Mouse (Mus musculus) liver, embryonic 15.5 days (tissue): ENCODE data around the gene Dapk2. TPM values are rescaled to one million over a fixed set of nuclear protein-coding genes. Genes with fewer than 3 reads are reported as not detected.

Experiments used
- ATAC-seq: fragments of 200-750 bp; cut with Nextera tagmentation; 2 replicates; pipeline ENCODE4 v1.8.0; 2017; ENCODE audit warnings: moderate number of reproducible peaks, mild to moderate bottlenecking, moderate library complexity; ENCODE audit not compliant: insufficient read depth
- H3K27ac ChIP-seq: fragments of 300-500 bp; sonication (generic); replicated peaks from 2 replicates; pipeline ENCODE4 v1.5.1; 2015; ENCODE audit warnings: mild to moderate bottlenecking, inconsistent platforms
- H3K27me3 ChIP-seq: fragments of 300-500 bp; sonication (generic); 2 replicates; pipeline ENCODE4 v1.6.1; 2015; ENCODE audit warnings: mild to moderate bottlenecking, inconsistent platforms
- H3K36me3 ChIP-seq: fragments of 300-500 bp; sonication (generic); replicated peaks from 2 replicates; pipeline ENCODE4 v1.6.1; 2015; ENCODE audit warnings: moderate library complexity, mild to moderate bottlenecking, inconsistent platforms
- H3K4me1 ChIP-seq: fragments of 300-500 bp; sonication (generic); replicated peaks from 2 replicates; pipeline ENCODE4 v1.6.1; 2015; ENCODE audit warnings: inconsistent platforms
- H3K4me2 ChIP-seq: fragments of 300-500 bp; sonication (generic); 2 replicates; pipeline ENCODE4 v1.6.1; 2015; ENCODE audit warnings: moderate library complexity, mild to moderate bottlenecking, inconsistent platforms
- H3K4me3 ChIP-seq: fragments of 300-500 bp; sonication (generic); replicated peaks from 2 replicates; pipeline ENCODE4 v1.5.1; 2015; ENCODE audit warnings: mild to moderate bottlenecking, inconsistent platforms
- H3K9ac ChIP-seq: fragments of 300-500 bp; sonication (generic); 2 replicates; pipeline ENCODE4 v1.6.1; 2015; ENCODE audit warnings: moderate library complexity, mild to moderate bottlenecking, inconsistent platforms
- H3K9me3 ChIP-seq: fragments of 300-500 bp; sonication (generic); replicated peaks from 2 replicates; pipeline ENCODE4 v1.6.1; 2016; ENCODE audit warnings: inconsistent platforms
- WGBS: fragments of 180-500 bp; shearing (Covaris S2); methylation state at CpG from one replicate; pipeline ENCODE4 v1.1.7; 2015; ENCODE audit warnings: mixed read lengths; ENCODE audit not compliant: insufficient replicate concordance; 5-methylcytosine and 5-hydroxymethylcytosine counted together
- polyA plus RNA-seq: library from polyadenylated mRNA; unstranded; fragments of >200 nt; fragmentation: Nextera tagmentation; extraction: Ambion mirVana; gene quantifications from 2 replicates; pipeline ENCODE4 v1.2.1, GENCODE M21; 2015

Gene Dapk2
- polyA plus RNA-seq, 1 experiment from 2014 or later, result 33.9 TPM

DNA sequence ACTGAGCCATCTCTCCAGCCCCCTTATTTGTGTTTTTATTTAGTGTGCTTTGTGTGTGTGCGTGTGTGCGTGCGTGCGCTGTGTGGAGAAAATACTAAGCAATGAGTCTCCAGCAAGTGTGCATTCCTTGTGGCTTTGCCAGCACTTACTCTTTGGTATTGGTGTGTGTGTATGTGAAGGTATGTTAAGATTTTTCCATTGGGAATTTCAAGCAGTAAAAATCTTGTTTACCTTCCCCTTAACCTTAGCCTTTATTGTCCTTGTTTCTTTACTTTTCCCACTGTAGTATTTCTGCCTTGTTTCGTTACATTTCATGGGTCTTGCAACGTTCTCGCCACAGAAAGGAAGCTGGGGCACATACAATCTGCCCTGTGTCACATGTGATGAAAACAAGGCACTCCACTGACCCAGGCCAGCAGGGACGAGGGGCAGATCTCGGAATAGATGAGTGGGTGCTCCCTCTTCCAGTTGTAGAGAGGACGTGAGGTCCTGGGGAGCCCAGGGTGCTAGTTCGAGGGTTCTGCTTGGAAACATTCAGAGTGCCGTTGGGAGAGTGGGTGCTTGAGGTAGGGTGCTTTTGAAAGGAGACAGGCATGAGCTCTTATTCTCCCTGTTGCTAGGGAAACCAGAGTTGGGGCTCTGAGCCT is 13.4 kb downstream of the Dapk2 start:
- Histone ChIP-seq H3K4me2 (no peak overlapping the region), H3K36me3 (peaks cover 41% of the 10 kb centered on the region), H3K9ac (no peak overlapping the region), H3K4me1 (peaks cover 76% of the 10 kb centered on the region), H3K9me3 (no peaks in the 10 kb centered on the region), H3K27ac (no peak overlapping the region), H3K27me3 (no peaks in the 10 kb centered on the region), H3K4me3 (no peak overlapping the region)
- no peak for ATAC-seq
- 79% methylated on average over 12 of the region's 12 CpGs for WGBS

DNA sequence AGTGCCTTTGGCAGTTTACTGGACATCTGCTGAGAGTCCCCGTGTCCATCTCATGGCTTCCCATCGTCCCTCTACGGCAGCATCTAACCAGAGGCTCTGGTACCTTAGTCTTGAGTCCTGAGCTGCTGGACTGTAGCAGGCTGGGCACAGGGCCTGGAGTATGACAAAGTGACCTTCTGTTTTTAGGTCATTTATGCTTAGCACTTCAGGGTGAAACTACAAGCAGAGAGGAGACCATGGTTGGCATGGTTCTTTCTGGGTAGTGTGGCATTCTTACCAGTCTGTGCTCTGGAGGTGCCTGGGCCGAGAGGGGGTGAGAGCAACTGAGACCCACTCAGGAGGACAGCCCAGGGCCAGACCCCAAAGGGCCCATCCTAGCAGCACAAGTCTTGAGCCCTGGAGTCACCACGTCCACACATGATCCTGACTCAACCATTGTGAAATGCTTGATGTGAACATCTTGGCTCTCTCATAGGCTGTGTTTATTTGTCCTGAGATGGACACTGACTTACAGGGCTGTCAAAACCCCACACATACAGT is 15.4 kb downstream of the Dapk2 start:
- Histone ChIP-seq H3K4me3 (no peak overlapping the region), H3K4me2 (no peak overlapping the region), H3K4me1 (peaks cover 76% of the 10 kb centered on the region), H3K9ac (no peak overlapping the region), H3K27ac (0 out of 2 replicates have a peak overlapping the region, but pooled peaks have one; percentile 24), H3K27me3 (no peaks in the 10 kb centered on the region), H3K36me3 (peaks cover 28% of the 10 kb centered on the region), H3K9me3 (no peaks in the 10 kb centered on the region)
- ATAC-seq, result no peak
- 91% methylated on average over 5 of the region's 5 CpGs for WGBS

- H3K36me3 ChIP-seq, result peaks cover 13% of the 10 kb centered on the region
- peak overlapping the region; percentile 56 for H3K27ac ChIP-seq
- H3K4me1 ChIP-seq, result peaks cover 79% of the 10 kb centered on the region
- no peaks in the 10 kb centered on the region for H3K9me3 ChIP-seq
- peak; percentile 30; the same call in 1 of the 2 replicates for ATAC-seq
- 64% methylated on average over 3 of the region's 3 CpGs for WGBS
- H3K4me3 ChIP-seq, result no peak overlapping the region
- no peaks in the 10 kb centered on the region for H3K27me3 ChIP-seq
- no peak overlapping the region for H3K4me2 ChIP-seq
- no peak overlapping the region for H3K9ac ChIP-seq
Observed at GRCm38 (mm10) chr9:66174985-66175384, 17.0 kb downstream of the Dapk2 start.

- Histone ChIP-seq H3K27ac (peak overlapping the region; percentile 97), H3K9me3 (no peaks in the 10 kb centered on the region), H3K4me2 (0 out of 2 replicates have a peak overlapping the region, but pooled peaks have one; percentile 6), H3K36me3 (peaks cover 6% of the 10 kb centered on the region; the same call in 1 of the 2 replicates), H3K4me3 (no peak overlapping the region), H3K9ac (no peak overlapping the region), H3K4me1 (peaks cover 93% of the 10 kb centered on the region), H3K27me3 (no peaks in the 10 kb centered on the region)
- 39% methylated on average over 1 of the region's 1 CpGs for whole genome bisulfite sequencing
- no peak for ATAC-seq
Observed at GRCm38 (mm10) chr9:66177975-66178374, 20.0 kb downstream of the Dapk2 start.

DNA sequence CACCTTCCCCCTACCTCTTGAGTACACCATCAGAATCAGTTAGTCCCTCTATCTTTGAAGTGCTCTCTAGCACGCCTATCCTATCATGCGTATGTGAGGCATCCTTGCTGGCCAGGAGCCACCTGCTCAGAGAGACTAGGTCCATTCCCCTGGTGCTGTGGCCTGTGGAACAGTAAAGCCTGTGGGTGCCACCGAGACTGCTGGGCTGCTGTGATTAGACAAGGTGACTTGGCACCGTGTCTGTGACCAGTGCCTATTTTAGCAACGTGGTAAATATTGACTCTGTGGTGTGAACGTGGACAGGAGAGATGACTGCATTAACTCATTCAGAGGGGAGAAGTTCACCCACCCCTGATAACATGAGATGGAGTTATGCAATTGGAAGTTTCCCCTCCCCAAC is 21.8 kb downstream of the Dapk2 start:
- peak overlapping the region; percentile 31 for H3K9ac ChIP-seq
- peak overlapping the region; percentile 29 for H3K4me2 ChIP-seq
- no peaks in the 10 kb centered on the region for H3K9me3 ChIP-seq
- peaks cover 97% of the 10 kb centered on the region for H3K4me1 ChIP-seq
- H3K27ac ChIP-seq, result peak overlapping the region; percentile 97
- ATAC-seq, result peak; percentile 39
- no peak overlapping the region for H3K4me3 ChIP-seq
- H3K27me3 ChIP-seq, result no peaks in the 10 kb centered on the region
- peaks cover 3% of the 10 kb centered on the region; the same call in 1 of the 2 replicates for H3K36me3 ChIP-seq
- 21% methylated on average over 6 of the region's 6 CpGs for WGBS

DNA sequence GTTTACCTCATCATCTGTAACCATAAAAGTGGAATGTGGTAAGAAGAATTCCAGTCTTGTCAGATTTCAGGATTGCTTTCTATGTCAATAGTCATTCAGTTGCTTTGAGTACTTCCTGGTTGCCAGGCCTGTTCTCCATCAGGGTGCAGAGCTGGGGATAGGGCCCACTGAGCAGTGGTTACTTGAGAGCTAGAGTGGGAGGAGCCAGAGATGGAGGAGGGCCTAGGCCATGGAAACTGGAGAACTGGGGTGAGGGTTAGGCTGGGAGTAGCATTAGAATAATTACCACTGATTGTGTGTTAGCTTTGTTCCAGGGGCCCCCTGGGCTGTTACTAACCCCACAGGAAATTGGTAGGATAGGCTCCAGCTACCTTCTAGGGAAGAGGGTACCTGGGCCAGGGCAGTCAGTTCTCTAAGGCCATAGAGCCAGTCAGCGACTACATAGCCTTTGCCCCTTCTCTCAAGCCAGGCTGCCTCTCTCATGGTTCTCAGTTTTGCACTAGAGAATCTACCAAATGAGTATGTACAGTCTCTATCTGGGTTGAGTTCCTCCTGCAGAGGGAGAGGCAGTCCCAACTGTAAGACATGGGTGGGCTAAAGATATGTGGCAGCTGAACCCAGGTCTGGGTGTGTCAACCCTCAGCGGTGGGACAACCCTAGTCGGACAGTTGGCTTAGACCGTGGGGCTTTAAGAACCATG is 23.3 kb downstream of the Dapk2 start:
- H3K27ac ChIP-seq, result peak overlapping the region; percentile 97
- H3K9ac ChIP-seq, result peak overlapping the region; percentile 56
- no peaks in the 10 kb centered on the region for H3K9me3 ChIP-seq
- peaks cover 3% of the 10 kb centered on the region; the same call in 1 of the 2 replicates for H3K36me3 ChIP-seq
- 24% methylated on average over 4 of the region's 4 CpGs for WGBS
- no peaks in the 10 kb centered on the region for H3K27me3 ChIP-seq
- peak overlapping the region; percentile 68 for H3K4me2 ChIP-seq
- peak; percentile 68 for ATAC-seq
- peaks cover 98% of the 10 kb centered on the region for H3K4me1 ChIP-seq
- H3K4me3 ChIP-seq, result peak overlapping the region; percentile 30

- no peaks in the 10 kb centered on the region for H3K9me3 ChIP-seq
- peaks cover 98% of the 10 kb centered on the region for H3K4me1 ChIP-seq
- H3K4me2 ChIP-seq, result peak overlapping the region; percentile 68
- peak overlapping the region; percentile 56 for H3K9ac ChIP-seq
- H3K4me3 ChIP-seq, result peak overlapping the region; percentile 31
- 13% methylated on average over 11 of the region's 11 CpGs for WGBS
- no peaks in the 10 kb centered on the region for H3K27me3 ChIP-seq
- H3K27ac ChIP-seq, result peak overlapping the region; percentile 97
- H3K36me3 ChIP-seq, result peaks cover 3% of the 10 kb centered on the region; the same call in 1 of the 2 replicates
- ATAC-seq, result peak; percentile 90
Observed at GRCm38 (mm10) chr9:66181826-66182678, 24.0 kb downstream of the Dapk2 start.

GRCm38 (mm10) chr9:66182679-66182993 is 24.6 kb downstream of the Dapk2 start:
- H3K9me3 ChIP-seq, result no peaks in the 10 kb centered on the region
- peaks cover 2% of the 10 kb centered on the region; the same call in 1 of the 2 replicates for H3K36me3 ChIP-seq
- H3K4me3 ChIP-seq, result peak overlapping the region; percentile 31
- no peaks in the 10 kb centered on the region for H3K27me3 ChIP-seq
- H3K27ac ChIP-seq, result peak overlapping the region; percentile 97
- 22% methylated on average over 3 of the region's 3 CpGs for WGBS
- peak; percentile 48 for ATAC-seq
- peaks cover 98% of the 10 kb centered on the region for H3K4me1 ChIP-seq
- peak overlapping the region; percentile 68 for H3K4me2 ChIP-seq
- peak overlapping the region; percentile 51 for H3K9ac ChIP-seq

- H3K4me2 ChIP-seq, result peak overlapping the region; percentile 68
- H3K4me3 ChIP-seq, result peak overlapping the region; percentile 31
- no peaks in the 10 kb centered on the region for H3K27me3 ChIP-seq
- no peaks in the 10 kb centered on the region for H3K36me3 ChIP-seq
- H3K27ac ChIP-seq, result peak overlapping the region; percentile 97
- WGBS, result 54% methylated on average over 3 of the region's 3 CpGs
- H3K9me3 ChIP-seq, result no peaks in the 10 kb centered on the region
- ATAC-seq, result no peak
- H3K4me1 ChIP-seq, result peaks cover 98% of the 10 kb centered on the region
- H3K9ac ChIP-seq, result peak overlapping the region; percentile 51
Observed at GRCm38 (mm10) chr9:66183023-66183422, 25.0 kb downstream of the Dapk2 start.

DNA sequence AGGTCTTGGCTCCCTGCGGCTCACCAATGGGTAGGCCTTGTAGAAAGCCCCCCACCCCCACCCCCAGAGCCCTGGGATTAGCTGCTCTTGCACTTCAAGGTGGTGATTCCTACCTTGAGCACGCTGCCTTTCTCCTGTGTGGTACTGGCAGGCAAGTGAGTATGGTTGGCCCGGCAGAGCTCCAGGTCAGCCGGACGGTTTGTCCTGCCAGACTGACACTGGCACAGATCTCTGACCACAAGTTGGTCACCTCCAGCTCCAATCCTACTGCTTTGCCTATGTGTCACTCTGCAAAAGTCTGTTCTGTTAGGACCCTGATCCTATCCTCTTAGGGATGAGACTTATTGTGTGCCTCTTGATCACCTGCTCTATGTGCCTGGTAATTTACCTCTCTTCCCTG is 26.5 kb downstream of the Dapk2 start:
- H3K4me1 ChIP-seq, result peaks cover 97% of the 10 kb centered on the region
- H3K9ac ChIP-seq, result no peak overlapping the region
- H3K27ac ChIP-seq, result peak overlapping the region; percentile 97
- no peaks in the 10 kb centered on the region for H3K27me3 ChIP-seq
- H3K4me3 ChIP-seq, result no peak overlapping the region
- no peaks in the 10 kb centered on the region for H3K9me3 ChIP-seq
- ATAC-seq, result no peak
- 86% methylated on average over 5 of the region's 5 CpGs for WGBS
- no peaks in the 10 kb centered on the region for H3K36me3 ChIP-seq
- H3K4me2 ChIP-seq, result no peak overlapping the region
